Mouse (Mus musculus): ENCODE measurements around the gene Med20. TPM values are rescaled to one million over a fixed set of nuclear protein-coding genes. Genes with fewer than 3 reads are reported as not detected.
"Not testable (repeated sequence)": the region's sequence is repeated elsewhere in the genome, so short reads cannot be mapped to it uniquely, and the experiment has no call there.

Gene Med20
- polyA plus RNA-seq, 1 experiment, result 25.3 TPM

GRCm38 (mm10) chr17:47642992-47643391 lies 31.6 kb downstream of the Med20 start:
- TF ChIP-seq POLR2A (IDR thresholded peaks at IDR 0.05; ENCODE audit: low read depth, low read length) (no peak), CTCF (conservative IDR thresholded peaks at IDR 0.05; ENCODE audit: insufficient read depth, insufficient read length, low read depth, low read length) (0 out of 2 replicates have a peak, but pooled peaks have one; percentile 9)
- no peaks in the 10 kb centered on the region for H3K4me1 ChIP-seq (ENCODE audit: control insufficient read depth, insufficient read depth, low read length)
- no peaks in the 10 kb centered on the region for H3K36me3 ChIP-seq (ENCODE audit: control insufficient read depth, insufficient read depth, low read length)
- no peaks in the 10 kb centered on the region for H3K27me3 ChIP-seq (replicated peaks; ENCODE audit: control insufficient read depth, insufficient read depth, low read length)
- DNase-seq, result peak; percentile 26
- H3K27ac ChIP-seq (ENCODE audit: insufficient read depth, low read depth, low read length), result no peak overlapping the region
- H3K4me3 ChIP-seq (ENCODE audit: insufficient read depth, low read depth, low read length), result no peak overlapping the region
- WGBS, result 83% methylated on average over 2 of the region's 2 CpGs

GRCm38 (mm10) chr17:47646683-47647082 lies 35.3 kb downstream of the Med20 start:
- 85% methylated on average over 1 of the region's 1 CpGs for WGBS
- peak; percentile 70 for TF ChIP-seq CTCF (conservative IDR thresholded peaks at IDR 0.05; ENCODE audit: insufficient read depth, insufficient read length, low read depth, low read length)
- no peak for TF ChIP-seq POLR2A (IDR thresholded peaks at IDR 0.05; ENCODE audit: low read depth, low read length)
- DNase-seq, result peak; percentile 85
- no peak overlapping the region for H3K27ac ChIP-seq (ENCODE audit: insufficient read depth, low read depth, low read length)
- H3K36me3 ChIP-seq (ENCODE audit: control insufficient read depth, insufficient read depth, low read length), result no peaks in the 10 kb centered on the region
- H3K4me1 ChIP-seq (ENCODE audit: control insufficient read depth, insufficient read depth, low read length), result no peaks in the 10 kb centered on the region
- H3K4me3 ChIP-seq (ENCODE audit: insufficient read depth, low read depth, low read length), result no peak overlapping the region
- no peaks in the 10 kb centered on the region for H3K27me3 ChIP-seq (replicated peaks; ENCODE audit: control insufficient read depth, insufficient read depth, low read length)

DNA sequence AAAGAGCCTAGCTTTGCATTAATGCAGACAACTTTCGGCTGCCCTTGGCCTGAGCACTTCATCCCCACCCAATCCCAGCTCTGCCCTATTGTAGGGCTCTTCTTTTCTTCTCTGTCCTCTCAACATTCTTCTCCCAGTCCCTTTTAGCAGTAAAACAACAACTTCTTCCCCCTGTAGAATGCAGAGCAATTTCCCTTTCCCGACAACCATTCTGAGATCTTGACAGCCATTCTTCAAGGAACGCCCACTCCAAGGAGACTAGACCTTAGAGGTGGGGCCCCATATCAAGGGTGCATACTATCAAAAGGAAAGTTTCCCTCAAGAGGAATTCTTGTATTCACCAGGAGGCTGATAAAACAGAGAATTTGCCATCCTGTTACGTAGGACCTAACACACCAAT lies 37.6 kb downstream of the Med20 start:
- H3K27me3 ChIP-seq (replicated peaks; ENCODE audit: control insufficient read depth, insufficient read depth, low read length), result no peaks in the 10 kb centered on the region
- no peak overlapping the region for H3K4me3 ChIP-seq (ENCODE audit: insufficient read depth, low read depth, low read length)
- H3K4me1 ChIP-seq (ENCODE audit: control insufficient read depth, insufficient read depth, low read length), result no peaks in the 10 kb centered on the region
- DNase-seq, result no peak
- TF ChIP-seq POLR2A (IDR thresholded peaks at IDR 0.05; ENCODE audit: low read depth, low read length) (no peak), CTCF (conservative IDR thresholded peaks at IDR 0.05; ENCODE audit: insufficient read depth, insufficient read length, low read depth, low read length) (no peak)
- H3K27ac ChIP-seq (ENCODE audit: insufficient read depth, low read depth, low read length), result no peak overlapping the region
- H3K36me3 ChIP-seq (ENCODE audit: control insufficient read depth, insufficient read depth, low read length), result no peaks in the 10 kb centered on the region
- WGBS, result 82% methylated on average over 4 of the region's 4 CpGs

DNA sequence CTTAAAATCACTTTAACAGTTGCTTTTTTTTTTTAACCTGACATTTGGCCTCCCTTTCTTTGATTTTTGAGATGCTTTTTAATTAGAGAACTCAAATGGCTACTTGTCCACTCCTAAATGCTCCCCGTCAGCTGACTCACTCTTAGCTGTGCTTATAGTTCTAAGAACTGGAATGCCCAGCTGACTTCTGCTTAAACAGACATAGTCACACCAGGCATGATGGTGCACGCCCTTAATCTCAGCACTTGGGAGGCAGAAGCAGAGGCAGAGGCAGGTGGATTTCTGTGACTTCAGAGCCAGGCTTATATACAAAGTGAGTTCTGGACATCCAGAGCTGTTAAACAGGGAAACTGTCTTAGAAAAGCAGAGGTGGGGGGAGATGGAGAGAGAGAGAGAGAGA lies 40.6 kb downstream of the Med20 start:
- Histone ChIP-seq H3K4me3 (ENCODE audit: insufficient read depth, low read depth, low read length) (no peak overlapping the region), H3K4me1 (ENCODE audit: control insufficient read depth, insufficient read depth, low read length) (no peaks in the 10 kb centered on the region), H3K27me3 (replicated peaks; ENCODE audit: control insufficient read depth, insufficient read depth, low read length) (no peaks in the 10 kb centered on the region), H3K27ac (ENCODE audit: insufficient read depth, low read depth, low read length) (no peak overlapping the region), H3K36me3 (ENCODE audit: control insufficient read depth, insufficient read depth, low read length) (no peaks in the 10 kb centered on the region)
- no peak for DNase-seq
- TF ChIP-seq CTCF (conservative IDR thresholded peaks at IDR 0.05; ENCODE audit: insufficient read depth, insufficient read length, low read depth, low read length), result no peak
- TF ChIP-seq POLR2A (IDR thresholded peaks at IDR 0.05; ENCODE audit: low read depth, low read length), result no peak
- WGBS, result 96% methylated on average over 2 of the region's 2 CpGs

- H3K36me3 ChIP-seq (ENCODE audit: control insufficient read depth, insufficient read depth, low read length); H3K4me1 ChIP-seq (ENCODE audit: control insufficient read depth, insufficient read depth, low read length); DNase-seq; H3K4me3 ChIP-seq (ENCODE audit: insufficient read depth, low read depth, low read length); H3K27ac ChIP-seq (ENCODE audit: insufficient read depth, low read depth, low read length); H3K27me3 ChIP-seq (replicated peaks; ENCODE audit: control insufficient read depth, insufficient read depth, low read length): not testable (repeated sequence)
- 93% methylated on average over 8 of the region's 8 CpGs for WGBS
Measured at GRCm38 (mm10) chr17:47654346-47654745, 43.0 kb downstream of the Med20 start.

- TF ChIP-seq CTCF (conservative IDR thresholded peaks at IDR 0.05; ENCODE audit: insufficient read depth, insufficient read length, low read depth, low read length) (no peak), POLR2A (IDR thresholded peaks at IDR 0.05; ENCODE audit: low read depth, low read length) (no peak)
- Histone ChIP-seq H3K4me1 (ENCODE audit: control insufficient read depth, insufficient read depth, low read length) (no peaks in the 10 kb centered on the region), H3K27me3 (replicated peaks; ENCODE audit: control insufficient read depth, insufficient read depth, low read length) (no peaks in the 10 kb centered on the region), H3K27ac (ENCODE audit: insufficient read depth, low read depth, low read length) (no peak overlapping the region), H3K36me3 (ENCODE audit: control insufficient read depth, insufficient read depth, low read length) (no peaks in the 10 kb centered on the region), H3K4me3 (ENCODE audit: insufficient read depth, low read depth, low read length) (no peak overlapping the region)
- no peak for DNase-seq
- 81% methylated on average over 5 of the region's 5 CpGs for WGBS
Measured at GRCm38 (mm10) chr17:47655697-47656096, 44.3 kb downstream of the Med20 start.

GRCm38 (mm10) chr17:47657901-47658300 lies 46.5 kb downstream of the Med20 start:
- Histone ChIP-seq H3K4me3 (ENCODE audit: insufficient read depth, low read depth, low read length) (no peak overlapping the region), H3K27me3 (replicated peaks; ENCODE audit: control insufficient read depth, insufficient read depth, low read length) (no peaks in the 10 kb centered on the region), H3K27ac (ENCODE audit: insufficient read depth, low read depth, low read length) (no peak overlapping the region), H3K36me3 (ENCODE audit: control insufficient read depth, insufficient read depth, low read length) (no peaks in the 10 kb centered on the region), H3K4me1 (ENCODE audit: control insufficient read depth, insufficient read depth, low read length) (no peaks in the 10 kb centered on the region)
- DNase-seq, result no peak
- WGBS, result 68% methylated on average over 4 of the region's 4 CpGs
- no peak for TF ChIP-seq CTCF (conservative IDR thresholded peaks at IDR 0.05; ENCODE audit: insufficient read depth, insufficient read length, low read depth, low read length)
- TF ChIP-seq POLR2A (IDR thresholded peaks at IDR 0.05; ENCODE audit: low read depth, low read length), result no peak

DNA sequence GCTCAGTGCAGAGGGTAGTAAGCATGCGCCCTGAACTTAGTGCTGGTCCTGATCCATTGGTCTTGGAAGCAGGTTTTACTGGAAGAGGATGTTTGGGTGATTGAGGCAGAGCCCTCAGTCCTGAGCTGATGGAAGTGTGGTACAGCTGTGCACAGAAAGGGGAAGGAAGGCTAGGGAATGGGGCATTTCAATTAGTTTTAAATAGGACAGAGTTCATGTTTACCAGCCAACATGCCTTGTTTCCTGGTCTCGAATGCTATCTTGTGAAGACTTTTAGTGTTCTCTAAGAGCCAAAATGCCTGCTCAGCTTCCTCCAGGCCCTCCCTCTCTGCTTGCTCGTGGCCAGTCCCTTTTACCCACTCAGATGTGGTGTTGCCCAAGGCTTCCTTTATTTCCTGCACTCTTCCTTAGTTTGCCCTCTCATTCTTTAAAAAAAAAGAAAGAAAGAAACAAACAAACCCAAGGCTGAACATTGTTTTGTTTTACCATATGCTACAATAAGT lies 47.4 kb downstream of the Med20 start:
- no peak overlapping the region for H3K4me3 ChIP-seq (ENCODE audit: insufficient read depth, low read depth, low read length)
- no peak overlapping the region for H3K27ac ChIP-seq (ENCODE audit: insufficient read depth, low read depth, low read length)
- TF ChIP-seq CTCF (conservative IDR thresholded peaks at IDR 0.05; ENCODE audit: insufficient read depth, insufficient read length, low read depth, low read length), result no peak
- H3K27me3 ChIP-seq (replicated peaks; ENCODE audit: control insufficient read depth, insufficient read depth, low read length), result no peaks in the 10 kb centered on the region
- no peak for DNase-seq
- WGBS, result 82% methylated on average over 3 of the region's 3 CpGs
- H3K4me1 ChIP-seq (ENCODE audit: control insufficient read depth, insufficient read depth, low read length), result peaks cover 4% of the 10 kb centered on the region; the same call in 1 of the 2 replicates
- H3K36me3 ChIP-seq (ENCODE audit: control insufficient read depth, insufficient read depth, low read length), result no peaks in the 10 kb centered on the region
